Mouse (Mus musculus): ENCODE data around the gene Marveld1. TPM values are rescaled to one million over a fixed set of nuclear protein-coding genes. Genes with fewer than 3 reads are reported as not detected.

Gene Marveld1
- total RNA-seq, 2 experiments from 2014 or later, result 11.7 to 13.5 TPM

- no peak for DNase-seq (ENCODE audit: extremely low spot score in 1 of 2, low spot score in 2 of 2)
- intact Hi-C loops (cut with DNase I), result no loop called here
Measured at GRCm38 (mm10) chr19:42164188-42164587, 17.0 kb downstream of the Marveld1 start.

GRCm38 (mm10) chr19:42166130-42166529 lies 18.9 kb downstream of the Marveld1 start:
- DNase-seq (ENCODE audit: extremely low spot score in 1 of 2, low spot score in 2 of 2), result peak; percentile 77 to 86
- intact Hi-C loops (cut with DNase I), result loop anchor here (5.0 kb wide), 1 partner anchor 124 kb away; no protein-coding TSS in a partner anchor

- intact Hi-C loops (cut with DNase I), result loop anchor here (5.0 kb wide), 1 partner anchor 124 kb away; no protein-coding TSS in a partner anchor
- no peak for DNase-seq (ENCODE audit: extremely low spot score in 1 of 2, low spot score in 2 of 2)
Measured at GRCm38 (mm10) chr19:42166766-42167165, 19.6 kb downstream of the Marveld1 start.

GRCm38 (mm10) chr19:42167489-42167888 lies 20.3 kb downstream of the Marveld1 start:
- no peak for DNase-seq (ENCODE audit: extremely low spot score in 1 of 2, low spot score in 2 of 2)
- intact Hi-C loops (cut with DNase I), result loop anchor here (5.0 kb wide), 1 partner anchor 125 kb away; no protein-coding TSS in a partner anchor

- DNase-seq (ENCODE audit: extremely low spot score in 1 of 2, low spot score in 2 of 2), result peak in 1 of 2 experiments; percentile 55
- intact Hi-C loops (cut with DNase I), result loop anchor here (5.0 kb wide), 1 partner anchor 127 kb away; no protein-coding TSS in a partner anchor
Measured at GRCm38 (mm10) chr19:42169322-42169975, 22.2 kb downstream of the Marveld1 start.

- intact Hi-C loops (cut with DNase I), result no loop called here
- peak; percentile 90 to 95 for DNase-seq (ENCODE audit: extremely low spot score in 1 of 2, low spot score in 2 of 2)
Measured at GRCm38 (mm10) chr19:42170025-42170969, 23.1 kb downstream of the Marveld1 start.

- intact Hi-C loops (cut with DNase I), result no loop called here
- DNase-seq (ENCODE audit: extremely low spot score in 1 of 2, low spot score in 2 of 2), result no peak
Measured at GRCm38 (mm10) chr19:42176841-42177240, 29.6 kb downstream of the Marveld1 start.

- intact Hi-C loops (cut with DNase I), result no loop called here
- DNase-seq (ENCODE audit: extremely low spot score in 1 of 2, low spot score in 2 of 2), result no peak
Measured at GRCm38 (mm10) chr19:42177461-42177860, 30.3 kb downstream of the Marveld1 start.

- no peak for DNase-seq (ENCODE audit: extremely low spot score in 1 of 2, low spot score in 2 of 2)
- intact Hi-C loops (cut with DNase I), result no loop called here
Measured at GRCm38 (mm10) chr19:42179356-42179755, 32.2 kb downstream of the Marveld1 start.

GRCm38 (mm10) chr19:42182673-42183072 lies 35.5 kb downstream of the Marveld1 start:
- intact Hi-C loops (cut with DNase I), result no loop called here
- no peak for DNase-seq (ENCODE audit: extremely low spot score in 1 of 2, low spot score in 2 of 2)

- intact Hi-C loops (cut with DNase I), result no loop called here
Measured at GRCm38 (mm10) chr19:42189735-42190134, 42.5 kb downstream of the Marveld1 start.

GRCm38 (mm10) chr19:42190494-42190893 lies 43.3 kb downstream of the Marveld1 start:
- DNase-seq (ENCODE audit: extremely low spot score in 1 of 2, low spot score in 2 of 2), result peak in 1 of 2 experiments; percentile 51

More at GRCm38 (mm10) chr19:42189735-42190134, 42.5 kb downstream of the Marveld1 start:
- no peak for DNase-seq (ENCODE audit: extremely low spot score in 1 of 2, low spot score in 2 of 2)

GRCm38 (mm10) chr19:42193311-42193710 lies 46.1 kb downstream of the Marveld1 start:
- DNase-seq (ENCODE audit: extremely low spot score in 1 of 2, low spot score in 2 of 2), result peak in 1 of 2 experiments; percentile 53
- intact Hi-C loops (cut with DNase I), result no loop called here

More at GRCm38 (mm10) chr19:42190494-42190893, 43.3 kb downstream of the Marveld1 start:
- intact Hi-C loops (cut with DNase I), result no loop called here

- intact Hi-C loops (cut with DNase I), result loop anchor here (5.0 kb wide), 1 partner anchor 71 kb away; no protein-coding TSS in a partner anchor
- DNase-seq (ENCODE audit: extremely low spot score in 1 of 2, low spot score in 2 of 2), result no peak
Measured at GRCm38 (mm10) chr19:42196378-42196777, 49.2 kb downstream of the Marveld1 start.

GRCm38 (mm10) chr19:42197066-42197465 lies 49.9 kb downstream of the Marveld1 start:
- no peak for DNase-seq (ENCODE audit: extremely low spot score in 1 of 2, low spot score in 2 of 2)
- intact Hi-C loops (cut with DNase I), result loop anchor here (5.0 kb wide), 1 partner anchor 70 kb away; no protein-coding TSS in a partner anchor

- DNase-seq (ENCODE audit: extremely low spot score in 1 of 2, low spot score in 2 of 2), result peak in 1 of 2 experiments; percentile 31
- intact Hi-C loops (cut with DNase I), result loop anchor here (5.0 kb wide), 1 partner anchor 69 kb away; no protein-coding TSS in a partner anchor
Measured at GRCm38 (mm10) chr19:42198026-42198425, 50.8 kb downstream of the Marveld1 start.

All from left cerebral cortex, postnatal 10 days (tissue).